In genomic region chr2:110180316-110180670, GRCm38 (mm10) we compare ENCODE assay signal across 10 mouse cellular contexts.
A peak's percentile ranks its signal among the peaks of the same experiment; 100 is the strongest.
DNase-seq lines count a peak whose midpoint lies in the region; ATAC-seq and TF ChIP-seq lines count a peak whose summit lies in the region.
"Had no signal": no experiment of that assay in that cellular context is flagged by ENCODE, and none has a peak within 500 bp of the region (broad histone marks: within the 10 kb centered on the region; RNA-seq: fewer than 3 reads in every experiment).

No protein-coding gene starts in this region.

- WGBS in midbrain, embryonic 13.5 days: 80% methylated on average over 7 of the region's 7 CpGs

- H3K27ac ChIP-seq in gastrocnemius, adult 2 months: peak overlapping the region; percentile 79
- no peak overlapping the region for H3K27ac ChIP-seq in midbrain, embryonic 13.5 days

- DNase-seq in gastrocnemius, adult 2 months: no peak
- DNase-seq in gastrocnemius, adult 18-20 months (ENCODE audit: low spot score): no peak
- DNase-seq in testis, postnatal 10 days (ENCODE audit: low spot score): peak; percentile 42
- DNase-seq in testis, postnatal 14 days (ENCODE audit: low spot score): no peak
- peak; percentile 30 for DNase-seq in kidney, postnatal 10 days
- DNase-seq in yolk sac, embryonic 10.5 days (ENCODE audit: low spot score): no peak
- DNase-seq: right cerebral cortex, postnatal 25 days had no signal

- H3K4me1 ChIP-seq in midbrain, embryonic 13.5 days (replicated peaks): peaks cover 23% of the 10 kb centered on the region

- ATAC-seq in inflammation-experienced regulatory T-cells, adult 6 months: no peak
- ATAC-seq in midbrain, embryonic 13.5 days: no peak

- H3K4me3 ChIP-seq in gastrocnemius, adult 2 months: peak overlapping the region; percentile 23; the same call in 1 of the 2 replicates
- H3K4me3 ChIP-seq in midbrain, embryonic 13.5 days (replicated peaks): no peak overlapping the region
- H3K4me3 ChIP-seq: megakaryocyte, embryonic 14.5 days had no signal

- TF ChIP-seq CTCF in gastrocnemius, adult 2 months (IDR thresholded peaks at IDR 0.05): no peak

- H3K9me3 ChIP-seq in midbrain, embryonic 13.5 days: no peaks in the 10 kb centered on the region

- no peaks in the 10 kb centered on the region for H3K27me3 ChIP-seq in midbrain, embryonic 13.5 days
- H3K27me3 ChIP-seq: megakaryocyte, embryonic 14.5 days had no signal

- H3K9ac ChIP-seq in midbrain, embryonic 13.5 days (replicated peaks): no peak overlapping the region

- intact Hi-C loops in gastrocnemius, adult 2 months (cut with DNase I): no loop called here

- H3K4me2 ChIP-seq in midbrain, embryonic 13.5 days (replicated peaks): no peak overlapping the region

- H3K36me3 ChIP-seq in midbrain, embryonic 13.5 days: no peaks in the 10 kb centered on the region

Comparison
In these comparisons a context has a peak if more than half of its experiments do, and no peak if none do; other contexts are left out.
1. DNase-seq: peak in testis, postnatal 10 days (single experiment) and kidney, postnatal 10 days (single experiment); none in gastrocnemius, adult 2 months (single experiment), gastrocnemius, adult 18-20 months (single experiment), testis, postnatal 14 days (single experiment) and yolk sac, embryonic 10.5 days (single experiment).